Comparison of ENCODE assay signal across 10 mouse cellular contexts in the genomic region with DNA sequence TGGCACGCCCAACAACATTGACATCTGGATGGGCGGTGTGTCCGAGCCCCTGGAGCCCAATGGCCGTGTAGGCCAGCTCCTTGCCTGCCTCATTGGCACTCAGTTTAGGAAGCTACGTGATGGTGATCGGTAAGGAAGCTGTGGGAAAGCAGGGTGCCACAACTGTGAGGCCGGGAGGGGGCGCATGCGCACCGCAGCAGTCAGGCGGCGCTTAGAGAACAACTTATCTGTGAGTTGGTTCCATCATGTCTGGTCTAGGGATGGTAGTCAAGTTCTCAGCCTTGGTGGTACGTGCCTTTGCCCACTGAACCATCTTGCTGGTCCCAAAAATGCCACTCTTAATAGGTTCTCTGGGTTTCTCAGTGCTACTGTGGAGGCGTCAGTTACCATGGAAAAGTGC. TPM values are rescaled to one million over a fixed set of nuclear protein-coding genes. Genes with fewer than 3 reads are reported as not detected.
A peak's percentile ranks its signal among the peaks of the same experiment; 100 is the strongest.
DNase-seq lines count a peak whose midpoint lies in the region; ATAC-seq and TF ChIP-seq lines count a peak whose summit lies in the region.
"Had no signal": no experiment of that assay in that cellular context is flagged by ENCODE, and none has a peak within 500 bp of the region (broad histone marks: within the 10 kb centered on the region; RNA-seq: fewer than 3 reads in every experiment).

No protein-coding gene starts in this region.

- no peak overlapping the region for H3K27ac ChIP-seq in liver, embryonic 12.5 days
- H3K27ac ChIP-seq in lung, postnatal 0 days (ENCODE audit: low read length): no peak overlapping the region
- H3K27ac ChIP-seq: liver, embryonic 13.5 days had no signal

- no peak for TF ChIP-seq EP300 in lung, postnatal 0 days (IDR thresholded peaks at IDR 0.05)

- no peaks in the 10 kb centered on the region for H3K27me3 ChIP-seq in liver, embryonic 12.5 days (replicated peaks)
- no peaks in the 10 kb centered on the region for H3K27me3 ChIP-seq in lung, postnatal 0 days (replicated peaks; ENCODE audit: insufficient read depth, low read length)

- no peaks in the 10 kb centered on the region for H3K9me3 ChIP-seq in liver, embryonic 12.5 days (replicated peaks)
- H3K9me3 ChIP-seq in lung, postnatal 0 days (ENCODE audit: low read length): no peaks in the 10 kb centered on the region
- H3K9me3 ChIP-seq: liver, embryonic 13.5 days had no signal

- H3K4me1 ChIP-seq in liver, embryonic 12.5 days: no peaks in the 10 kb centered on the region
- H3K4me1 ChIP-seq in lung, postnatal 0 days (ENCODE audit: insufficient read depth, low read depth, low read length): no peaks in the 10 kb centered on the region
- H3K4me1 ChIP-seq: liver, embryonic 13.5 days had no signal

- no peak for ATAC-seq in liver, embryonic 12.5 days
- ATAC-seq in lung, postnatal 0 days: no peak

- peak; percentile 66 for TF ChIP-seq CTCF in lung, postnatal 0 days (IDR thresholded peaks at IDR 0.05)

- peak; percentile 58 to 60 for DNase-seq in cerebellum, postnatal 10 days
- no peak for DNase-seq in cerebellum, adult 11-12 months
- DNase-seq in liver: peak; percentile 32
- peak; percentile 65 for DNase-seq in brain, adult 2 months (ENCODE audit: low read depth, low spot score)
- peak; percentile 47 for DNase-seq in lung, postnatal 0 days (ENCODE audit: low spot score)
- no peak for DNase-seq in urinary bladder, adult 18-20 months (ENCODE audit: low spot score in 2 of 2)
- DNase-seq in spleen, postnatal 14 days (ENCODE audit: low spot score in 2 of 2): no peak
- DNase-seq: liver, embryonic 13.5 days had no signal

- WGBS in liver, embryonic 12.5 days (ENCODE audit: insufficient replicate concordance): 57% methylated on average over 14 of the region's 14 CpGs
- 43% methylated on average over 14 of the region's 14 CpGs for WGBS in lung, postnatal 0 days

- H3K36me3 ChIP-seq in liver, embryonic 12.5 days: no peaks in the 10 kb centered on the region
- H3K36me3 ChIP-seq in lung, postnatal 0 days (ENCODE audit: insufficient read depth, low read length): no peaks in the 10 kb centered on the region
- H3K36me3 ChIP-seq: liver, embryonic 13.5 days had no signal

- no peak overlapping the region for H3K9ac ChIP-seq in liver, embryonic 12.5 days
- H3K9ac ChIP-seq in lung, postnatal 0 days (replicated peaks; ENCODE audit: low read depth): no peak overlapping the region
- H3K9ac ChIP-seq: liver, embryonic 13.5 days had no signal

- no peak overlapping the region for H3K4me3 ChIP-seq in liver, embryonic 12.5 days
- no peak overlapping the region for H3K4me3 ChIP-seq in lung, postnatal 0 days (ENCODE audit: low read depth, low read length)
- H3K4me3 ChIP-seq: liver, embryonic 13.5 days had no signal

- H3K4me2 ChIP-seq in liver, embryonic 12.5 days: no peak overlapping the region
- H3K4me2 ChIP-seq in lung, postnatal 0 days (replicated peaks; ENCODE audit: low read depth, low read length): no peak overlapping the region
- H3K4me2 ChIP-seq: liver, embryonic 13.5 days had no signal

RNA-seq across cellular contexts. Expression of a gene that starts 9.2 kb away (rescaled TPM):
- polyA plus RNA-seq in liver, embryonic 12.5 days (2016; fragmentation: Nextera tagmentation; extraction: Ambion mirVana): 209 and 217 TPM in 2 replicates
- polyA plus RNA-seq in lung, postnatal 0 days (2015; fragmentation: Nextera tagmentation; extraction: Ambion mirVana): 0.32 and 0.68 TPM in 2 replicates
- polyA plus RNA-seq: frontal cortex, adult 2 months had no signal

RNA-seq across cellular contexts. Expression of a gene that starts 25.5 kb away (rescaled TPM):
- polyA plus RNA-seq in liver, embryonic 12.5 days (2016; fragmentation: Nextera tagmentation; extraction: Ambion mirVana): not detected in 2 replicates
- not detected in 2 replicates for polyA plus RNA-seq in lung, postnatal 0 days (2015; fragmentation: Nextera tagmentation; extraction: Ambion mirVana)
- polyA plus RNA-seq: liver, embryonic 13.5 days had no signal

RNA-seq across cellular contexts. Expression of a gene that starts 42.3 kb away (rescaled TPM):
- polyA plus RNA-seq in liver, embryonic 12.5 days (2016; fragmentation: Nextera tagmentation; extraction: Ambion mirVana): 5.9 and 6.2 TPM in 2 replicates
- polyA plus RNA-seq in lung, postnatal 0 days (2015; fragmentation: Nextera tagmentation; extraction: Ambion mirVana): 0.64 and 0.83 TPM in 2 replicates

RNA-seq across cellular contexts. Expression of a gene that starts 50.4 kb away (rescaled TPM):
- 3.9 and 4.3 TPM in 2 replicates for polyA plus RNA-seq in liver, embryonic 12.5 days (2016; fragmentation: Nextera tagmentation; extraction: Ambion mirVana)
- polyA plus RNA-seq in lung, postnatal 0 days (2015; fragmentation: Nextera tagmentation; extraction: Ambion mirVana): 5.6 and 7.5 TPM in 2 replicates

Comparison
In these comparisons a context has a peak if more than half of its experiments do, and no peak if none do; other contexts are left out.
1. DNase-seq: peak in cerebellum, postnatal 10 days (2 of 2), liver (single experiment), brain, adult 2 months (single experiment) and lung, postnatal 0 days (single experiment); none in cerebellum, adult 11-12 months (single experiment), urinary bladder, adult 18-20 months (0 of 2) and spleen, postnatal 14 days (0 of 2).
2. RNA of a gene that starts 9.2 kb away (polyA plus RNA-seq): 209 to 217 TPM in liver, embryonic 12.5 days; 0.32 to 0.68 TPM in lung, postnatal 0 days; every median in the first group is over 100 times any median in the second.